Mouse (Mus musculus) adrenal gland, adult 10 weeks (tissue): ENCODE measurements around the gene Mrgpra9. TPM values are rescaled to one million over a fixed set of nuclear protein-coding genes. Genes with fewer than 3 reads are reported as not detected.

Experiments used
- polyA plus RNA-seq: library from polyadenylated mRNA; stranded (reverse); fragments of 350-450 nt; fragmentation: Illumina TruSeq; extraction: RNeasy Lipid Tissue Mini Kit (QIAGEN cat#74804); gene quantifications from one replicate; pipeline ENCODE4 v1.2.3, GENCODE M21; 2014; ENCODE audit warnings: low read depth, low replicate concordance

Mrgpra9 gene
- not detected for polyA plus RNA-seq

DNA sequence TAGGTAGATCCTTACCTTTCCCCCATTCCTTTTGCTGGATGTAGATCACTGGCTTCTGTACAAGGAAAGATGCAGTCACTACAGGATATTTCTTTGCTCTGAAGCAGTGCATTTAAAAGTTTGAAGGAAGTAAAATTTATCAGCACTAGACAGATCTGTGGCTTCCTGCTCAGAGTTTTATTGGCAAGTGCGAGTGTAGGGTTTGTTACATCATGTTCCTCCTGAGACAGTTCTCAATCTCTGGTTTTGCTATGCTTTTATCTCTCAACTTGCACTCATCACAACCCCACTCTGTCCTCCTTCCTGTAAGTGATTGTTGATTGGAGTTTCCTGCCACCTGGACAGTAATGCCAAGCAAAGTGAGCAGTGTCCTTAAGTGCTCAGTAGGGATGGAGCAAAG lies at the start of gene Mrgpra9:
Gene Mrgpra9 (minus strand): TSS at position 79 of the 400 bp plus-strand sequence.

DNA sequence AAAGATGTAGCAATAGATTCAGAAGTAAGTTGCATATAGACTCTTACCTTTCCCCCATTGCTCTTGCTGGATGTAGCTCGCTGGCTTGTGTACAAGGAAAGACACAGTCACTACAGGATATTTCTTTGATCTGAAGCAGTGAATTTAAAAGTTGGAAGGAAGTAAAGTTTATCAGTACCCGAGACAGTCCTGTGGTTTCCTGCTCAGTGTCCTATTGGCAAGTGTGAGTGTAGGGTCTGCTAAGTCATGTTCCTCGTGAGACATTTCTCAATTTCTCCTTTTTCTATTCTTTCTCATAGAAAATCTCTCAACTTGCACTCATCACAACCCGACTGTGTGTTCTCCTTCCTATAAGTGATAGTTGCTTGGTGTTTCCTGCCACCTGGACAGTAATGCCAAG lies 47.8 kb downstream of the Mrgpra9 start, which contains the start of gene Mrgpra6:
Gene Mrgpra6 (minus strand): TSS at position 91 of the 400 bp plus-strand sequence.

Other genes starting within 250 kb of the Mrgpra9 start
- 45.6 TPM for gene Spty2d1, start 244.4 kb downstream of the Mrgpra9 start, polyA plus RNA-seq
- 2.6 TPM for gene Tmem86a, start 202.2 kb downstream of the Mrgpra9 start, polyA plus RNA-seq
- not detected for gene Ptpn5, start 119.2 kb downstream of the Mrgpra9 start, polyA plus RNA-seq
- gene Mrgpra6, start 47.9 kb downstream of the Mrgpra9 start, polyA plus RNA-seq: not detected
- not detected for gene Mrgpra1, start 101.4 kb upstream of the Mrgpra9 start, polyA plus RNA-seq
- gene Mrgpra2a, start 199.3 kb upstream of the Mrgpra9 start, polyA plus RNA-seq: not detected